Mouse (Mus musculus) liver, embryonic 13.5 days (tissue): ENCODE data around the gene Etl4. TPM values are rescaled to one million over a fixed set of nuclear protein-coding genes. Genes with fewer than 3 reads are reported as not detected.

ENCODE experiments used
- ATAC-seq: fragments of 200-750 bp; cut with Nextera tagmentation; 2 replicates; pipeline ENCODE4 v1.8.0; 2017; ENCODE audit warnings: low read depth, mild to moderate bottlenecking, moderate number of reproducible peaks, moderate library complexity
- DNase-seq: peaks from one replicate; pipeline ENCODE4 v3.0.0; 2022
- H3K27ac ChIP-seq: fragments of 300-500 bp; sonication (generic); 2 replicates; pipeline ENCODE4 v1.5.1; 2015; ENCODE audit warnings: moderate library complexity, mild to moderate bottlenecking, inconsistent platforms
- H3K27me3 ChIP-seq: fragments of 300-500 bp; sonication (generic); 2 replicates; pipeline ENCODE4 v1.6.1; 2015; ENCODE audit warnings: mild to moderate bottlenecking, inconsistent platforms
- H3K36me3 ChIP-seq: fragments of 300-500 bp; sonication (generic); 2 replicates; pipeline ENCODE4 v1.6.1; 2015; ENCODE audit warnings: mild to moderate bottlenecking, inconsistent platforms
- H3K4me1 ChIP-seq: fragments of 300-500 bp; sonication (generic); replicated peaks from 2 replicates; pipeline ENCODE4 v1.6.1; 2015; ENCODE audit warnings: inconsistent platforms
- H3K4me2 ChIP-seq: fragments of 300-500 bp; sonication (generic); 2 replicates; pipeline ENCODE4 v1.6.1; 2015; ENCODE audit warnings: inconsistent platforms, mild to moderate bottlenecking, moderate library complexity
- H3K4me3 ChIP-seq: fragments of 300-500 bp; sonication (generic); replicated peaks from 2 replicates; pipeline ENCODE4 v1.5.1; 2015; ENCODE audit warnings: mild to moderate bottlenecking, inconsistent platforms
- H3K9ac ChIP-seq: fragments of 300-500 bp; sonication (generic); 2 replicates; pipeline ENCODE4 v1.6.1; 2015; ENCODE audit warnings: mild to moderate bottlenecking, inconsistent platforms
- H3K9me3 ChIP-seq: fragments of 300-500 bp; sonication (generic); replicated peaks from 2 replicates; pipeline ENCODE4 v1.6.1; 2016; ENCODE audit warnings: inconsistent platforms
- whole genome bisulfite sequencing: fragments of 180-500 bp; shearing (Covaris S2); methylation state at CpG from one replicate; pipeline ENCODE4 v1.1.7; 2015; ENCODE audit not compliant: insufficient replicate concordance; 5-methylcytosine and 5-hydroxymethylcytosine counted together
- polyA plus RNA-seq: library from polyadenylated mRNA; unstranded; fragments of >200 nt; fragmentation: Nextera tagmentation; extraction: Ambion mirVana; gene quantifications from 2 replicates; pipeline ENCODE4 v1.2.1, GENCODE M21; 2015

Gene Etl4
- polyA plus RNA-seq, 1 experiment from 2014 or later, result 2.7 TPM

GRCm38 (mm10) chr2:20618396-20618795, 708.8 kb downstream of the Etl4 start:
- no peak overlapping the region for H3K4me3 ChIP-seq
- no peak for DNase-seq
- H3K27ac ChIP-seq, result no peak overlapping the region
- H3K9me3 ChIP-seq, result no peaks in the 10 kb centered on the region
- no peaks in the 10 kb centered on the region for H3K36me3 ChIP-seq
- 68% methylated on average over 5 of the region's 5 CpGs for WGBS
- no peaks in the 10 kb centered on the region for H3K4me1 ChIP-seq
- no peak overlapping the region for H3K4me2 ChIP-seq
- no peak for ATAC-seq
- no peaks in the 10 kb centered on the region for H3K27me3 ChIP-seq
- no peak overlapping the region for H3K9ac ChIP-seq

- H3K4me3 ChIP-seq, result no peak overlapping the region
- no peaks in the 10 kb centered on the region for H3K36me3 ChIP-seq
- H3K27ac ChIP-seq, result no peak overlapping the region
- no peaks in the 10 kb centered on the region for H3K9me3 ChIP-seq
- ATAC-seq, result no peak
- H3K4me1 ChIP-seq, result no peaks in the 10 kb centered on the region
- WGBS, result 44% methylated on average over 5 of the region's 5 CpGs
- H3K9ac ChIP-seq, result no peak overlapping the region
- H3K4me2 ChIP-seq, result no peak overlapping the region
- no peaks in the 10 kb centered on the region for H3K27me3 ChIP-seq
- DNase-seq, result no peak
Measured at GRCm38 (mm10) chr2:20619881-20620280, 710.3 kb downstream of the Etl4 start.

GRCm38 (mm10) chr2:20629156-20629712, 719.7 kb downstream of the Etl4 start:
- Histone ChIP-seq H3K4me1 (no peaks in the 10 kb centered on the region), H3K9me3 (no peaks in the 10 kb centered on the region), H3K27ac (no peak overlapping the region), H3K4me3 (no peak overlapping the region), H3K4me2 (no peak overlapping the region), H3K9ac (no peak overlapping the region), H3K36me3 (no peaks in the 10 kb centered on the region), H3K27me3 (no peaks in the 10 kb centered on the region)
- ATAC-seq (no peak), DNase-seq (no peak)
- WGBS, result 74% methylated on average over 8 of the region's 8 CpGs

GRCm38 (mm10) chr2:20638604-20639003, 729.0 kb downstream of the Etl4 start:
- H3K27ac ChIP-seq, result no peak overlapping the region
- no peak overlapping the region for H3K4me2 ChIP-seq
- H3K9me3 ChIP-seq, result no peaks in the 10 kb centered on the region
- DNase-seq (no peak), ATAC-seq (no peak)
- no peaks in the 10 kb centered on the region for H3K36me3 ChIP-seq
- H3K27me3 ChIP-seq, result no peaks in the 10 kb centered on the region
- H3K4me1 ChIP-seq, result no peaks in the 10 kb centered on the region
- no peak overlapping the region for H3K4me3 ChIP-seq
- 70% methylated on average over 3 of the region's 3 CpGs for WGBS
- no peak overlapping the region for H3K9ac ChIP-seq

GRCm38 (mm10) chr2:20639721-20640120, 730.1 kb downstream of the Etl4 start:
- Histone ChIP-seq H3K4me3 (no peak overlapping the region), H3K4me1 (no peaks in the 10 kb centered on the region), H3K27me3 (no peaks in the 10 kb centered on the region), H3K9ac (no peak overlapping the region), H3K4me2 (no peak overlapping the region), H3K27ac (no peak overlapping the region), H3K36me3 (no peaks in the 10 kb centered on the region), H3K9me3 (no peaks in the 10 kb centered on the region)
- 74% methylated on average over 2 of the region's 2 CpGs for WGBS
- no peak for ATAC-seq
- DNase-seq, result no peak

DNA sequence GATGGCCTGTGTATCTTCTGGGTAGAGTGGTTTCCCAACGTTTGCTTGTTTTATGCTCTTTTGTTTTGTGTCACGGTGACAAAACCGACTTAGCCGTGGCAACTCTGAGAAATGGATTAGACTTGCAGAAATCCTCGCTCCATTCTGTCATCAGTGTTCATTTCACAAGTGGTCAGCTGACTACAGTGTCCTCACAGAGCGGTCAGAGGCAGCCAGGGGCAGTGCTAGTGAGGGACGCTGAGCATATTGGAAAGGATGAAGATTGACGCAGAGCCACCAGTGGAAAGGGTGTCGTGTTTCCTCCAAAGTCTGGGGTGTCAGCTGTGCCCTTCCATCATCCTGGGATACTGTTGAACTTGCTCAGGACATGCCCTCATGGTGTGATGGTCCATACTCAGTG, 733.2 kb downstream of the Etl4 start:
- DNase-seq (no peak), ATAC-seq (no peak)
- no peak overlapping the region for H3K4me3 ChIP-seq
- 62% methylated on average over 9 of the region's 9 CpGs for WGBS
- no peaks in the 10 kb centered on the region for H3K4me1 ChIP-seq
- H3K36me3 ChIP-seq, result no peaks in the 10 kb centered on the region
- no peak overlapping the region for H3K9ac ChIP-seq
- H3K27ac ChIP-seq, result no peak overlapping the region
- no peaks in the 10 kb centered on the region for H3K9me3 ChIP-seq
- H3K27me3 ChIP-seq, result no peaks in the 10 kb centered on the region
- H3K4me2 ChIP-seq, result no peak overlapping the region

DNA sequence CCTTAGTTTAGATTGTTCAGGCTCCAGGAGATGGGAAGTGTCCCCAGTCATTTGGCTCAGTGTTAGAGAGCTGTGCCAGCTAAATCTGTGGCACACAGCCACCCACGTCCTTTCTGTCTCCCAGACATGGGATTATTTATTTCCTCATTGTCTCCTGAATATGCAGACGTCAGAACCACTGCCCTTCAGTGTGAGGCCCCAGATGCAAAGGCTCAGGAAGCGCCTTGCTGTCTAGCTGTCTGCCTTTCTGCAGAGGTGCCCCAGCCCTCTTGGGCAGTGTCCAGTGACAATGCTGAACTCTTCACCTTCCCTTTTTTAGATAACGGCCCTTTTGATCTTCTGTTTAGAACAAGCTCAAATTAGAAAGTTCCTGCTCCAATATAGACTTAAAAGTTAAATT, 740.2 kb downstream of the Etl4 start:
- Histone ChIP-seq H3K27me3 (no peaks in the 10 kb centered on the region), H3K9ac (no peak overlapping the region), H3K4me1 (no peaks in the 10 kb centered on the region), H3K4me2 (no peak overlapping the region), H3K36me3 (no peaks in the 10 kb centered on the region), H3K4me3 (no peak overlapping the region), H3K27ac (no peak overlapping the region), H3K9me3 (no peaks in the 10 kb centered on the region)
- ATAC-seq, result no peak
- WGBS, result 11% methylated on average over 4 of the region's 4 CpGs
- no peak for DNase-seq

GRCm38 (mm10) chr2:20653116-20653515, 743.5 kb downstream of the Etl4 start:
- no peak for ATAC-seq

DNA sequence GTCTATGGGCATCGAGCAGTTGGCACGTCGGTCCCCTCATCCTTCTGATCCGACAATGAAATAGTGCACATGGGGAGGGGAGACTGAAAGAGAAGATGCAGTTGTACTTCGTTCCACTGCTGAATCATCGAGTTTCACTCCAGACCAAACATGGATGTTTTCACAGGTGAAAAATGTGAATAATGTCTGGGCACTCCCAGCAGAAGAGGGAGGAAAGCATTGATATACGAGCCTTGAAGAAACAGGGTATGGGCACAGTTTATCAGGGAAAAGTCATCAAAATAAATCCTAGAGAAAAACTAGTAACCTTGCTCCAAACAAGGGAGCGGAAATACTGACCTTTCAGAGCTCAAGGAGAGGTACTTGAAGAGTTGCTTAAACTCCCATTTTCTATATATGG, 744.5 kb downstream of the Etl4 start:
- Histone ChIP-seq H3K4me1 (no peaks in the 10 kb centered on the region), H3K9ac (no peak overlapping the region), H3K36me3 (no peaks in the 10 kb centered on the region), H3K9me3 (no peaks in the 10 kb centered on the region), H3K4me3 (no peak overlapping the region), H3K4me2 (no peak overlapping the region), H3K27me3 (no peaks in the 10 kb centered on the region), H3K27ac (no peak overlapping the region)
- ATAC-seq, result no peak
- 62% methylated on average over 8 of the region's 8 CpGs for WGBS
- no peak for DNase-seq

More at GRCm38 (mm10) chr2:20653116-20653515, 743.5 kb downstream of the Etl4 start:
- DNase-seq, result no peak
- H3K36me3 ChIP-seq, result no peaks in the 10 kb centered on the region
- no peaks in the 10 kb centered on the region for H3K4me1 ChIP-seq
- no peaks in the 10 kb centered on the region for H3K9me3 ChIP-seq
- no peak overlapping the region for H3K4me3 ChIP-seq
- no peaks in the 10 kb centered on the region for H3K27me3 ChIP-seq
- H3K9ac ChIP-seq, result no peak overlapping the region
- no peak overlapping the region for H3K4me2 ChIP-seq
- H3K27ac ChIP-seq, result no peak overlapping the region

- H3K27ac ChIP-seq, result no peak overlapping the region
- DNase-seq, result no peak
- no peak for ATAC-seq
- no peaks in the 10 kb centered on the region for H3K9me3 ChIP-seq
- H3K4me2 ChIP-seq, result no peak overlapping the region
- H3K4me1 ChIP-seq, result no peaks in the 10 kb centered on the region
- H3K4me3 ChIP-seq, result no peak overlapping the region
- WGBS, result 40% methylated on average over 9 of the region's 9 CpGs
- no peak overlapping the region for H3K9ac ChIP-seq
- no peaks in the 10 kb centered on the region for H3K27me3 ChIP-seq
- H3K36me3 ChIP-seq, result no peaks in the 10 kb centered on the region
Measured at GRCm38 (mm10) chr2:20654598-20655340, 745.2 kb downstream of the Etl4 start.

- H3K9me3 ChIP-seq, result no peaks in the 10 kb centered on the region
- DNase-seq (no peak), ATAC-seq (no peak)
- H3K4me1 ChIP-seq, result no peaks in the 10 kb centered on the region
- no peaks in the 10 kb centered on the region for H3K27me3 ChIP-seq
- H3K9ac ChIP-seq, result no peak overlapping the region
- H3K27ac ChIP-seq, result no peak overlapping the region
- no peak overlapping the region for H3K4me2 ChIP-seq
- H3K36me3 ChIP-seq, result no peaks in the 10 kb centered on the region
- no peak overlapping the region for H3K4me3 ChIP-seq
- 21% methylated on average over 2 of the region's 2 CpGs for WGBS
Measured at GRCm38 (mm10) chr2:20655341-20655612, 745.7 kb downstream of the Etl4 start.

DNA sequence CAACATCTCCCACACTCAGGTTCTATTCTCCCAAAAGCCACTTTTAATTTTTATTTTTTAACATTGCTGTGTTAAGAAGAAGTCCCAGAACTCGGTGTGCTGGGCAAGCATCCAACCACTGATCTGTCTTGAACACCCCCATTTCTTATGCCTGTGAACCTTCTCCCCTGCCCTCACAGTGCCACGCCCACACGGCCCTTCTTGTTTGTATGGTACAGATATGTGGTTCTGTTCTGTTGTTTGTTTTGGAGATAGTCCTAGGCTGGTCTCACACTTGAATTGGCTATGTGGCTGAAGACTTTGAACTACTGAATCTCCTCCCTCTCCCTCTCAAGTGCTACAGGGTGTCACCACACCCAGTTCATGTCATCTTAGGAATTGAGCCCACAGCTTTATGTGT, 748.3 kb downstream of the Etl4 start:
- Histone ChIP-seq H3K4me2 (no peak overlapping the region), H3K27ac (no peak overlapping the region), H3K27me3 (no peaks in the 10 kb centered on the region), H3K4me3 (no peak overlapping the region), H3K9ac (no peak overlapping the region), H3K9me3 (no peaks in the 10 kb centered on the region), H3K4me1 (no peaks in the 10 kb centered on the region), H3K36me3 (no peaks in the 10 kb centered on the region)
- 42% methylated on average over 3 of the region's 3 CpGs for WGBS
- no peak for DNase-seq
- ATAC-seq, result no peak
